Mouse (Mus musculus): ENCODE results near the gene Pex3.

Pex3 gene

DNA sequence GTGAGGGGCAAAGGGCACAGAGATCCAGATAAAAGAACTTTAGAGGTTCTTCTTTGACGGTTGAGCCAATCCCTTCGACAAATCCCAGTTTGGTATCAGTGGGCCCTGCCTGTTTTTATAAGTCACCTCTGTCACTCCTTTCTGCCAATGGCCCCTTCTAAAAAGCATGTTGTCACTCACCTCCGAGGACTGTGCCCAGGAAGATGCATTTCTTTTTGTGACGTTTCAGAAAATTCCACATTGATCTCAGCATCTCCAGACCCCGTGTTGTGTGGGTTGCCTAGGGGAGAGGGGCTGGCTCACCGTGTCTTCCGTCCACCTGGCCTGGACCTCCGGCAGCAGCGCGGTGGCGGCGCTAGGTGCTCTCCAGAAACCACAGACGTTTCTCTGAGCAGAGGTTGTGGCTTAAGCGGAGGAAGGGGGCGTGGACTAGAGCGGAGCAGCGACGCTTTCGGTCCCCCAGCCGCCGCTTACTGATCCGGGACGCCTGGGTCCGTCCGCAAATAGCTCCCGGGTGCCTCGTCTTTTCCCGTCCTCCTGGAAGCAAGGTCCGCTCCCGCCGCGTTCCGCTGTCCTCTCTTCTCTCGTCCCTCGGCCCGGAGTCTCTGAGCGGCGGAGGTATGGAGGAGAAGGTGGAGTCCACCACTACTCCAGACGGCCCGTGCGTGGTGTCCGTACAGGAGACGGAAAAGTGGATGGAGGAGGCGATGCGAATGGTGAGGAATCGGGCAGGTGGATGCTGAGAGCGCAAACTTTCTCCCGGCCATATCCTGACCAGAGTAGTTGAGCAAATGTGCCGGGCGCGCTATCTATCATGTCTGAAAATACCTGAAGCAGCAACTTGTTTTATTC lies at the start of gene Pex3, which contains the start of gene Adat2:
Gene Pex3, minus strand, starts transcription at position 497 of the 852 bp plus-strand sequence.
Gene Adat2, plus strand, starts transcription at position 249 of the 852 bp plus-strand sequence.
- WGBS = under 1% methylated on average over 51 of the region's 51 CpGs

- WGBS = 40% methylated on average over 2 of the region's 2 CpGs
Measured at GRCm38 (mm10) chr10:13600926-13601325, 48.0 kb upstream of the Pex3 start.

DNA sequence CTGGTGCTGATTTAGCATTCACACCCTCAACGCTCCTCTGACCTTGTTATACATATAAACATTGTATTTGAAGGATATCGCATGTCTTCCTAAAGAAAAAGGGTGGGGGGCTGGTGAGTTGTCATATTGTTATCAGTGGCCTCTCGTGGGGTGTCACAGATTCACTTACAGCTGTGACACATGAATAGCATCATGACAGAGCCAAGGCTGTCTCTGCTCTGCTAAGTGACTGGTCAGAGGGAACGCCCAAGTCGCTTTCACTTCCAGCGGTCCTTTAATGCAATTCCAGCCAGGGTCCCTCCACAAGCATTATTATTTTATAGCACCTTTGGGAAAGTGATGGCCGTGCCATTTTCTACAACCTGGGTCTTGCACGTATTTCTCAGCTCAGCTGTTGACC lies 44.5 kb upstream of the Pex3 start:
- 81% methylated on average over 8 of the region's 8 CpGs for WGBS

GRCm38 (mm10) chr10:13596866-13597265 lies 43.9 kb upstream of the Pex3 start:
- 47% methylated on average over 9 of the region's 9 CpGs for WGBS

DNA sequence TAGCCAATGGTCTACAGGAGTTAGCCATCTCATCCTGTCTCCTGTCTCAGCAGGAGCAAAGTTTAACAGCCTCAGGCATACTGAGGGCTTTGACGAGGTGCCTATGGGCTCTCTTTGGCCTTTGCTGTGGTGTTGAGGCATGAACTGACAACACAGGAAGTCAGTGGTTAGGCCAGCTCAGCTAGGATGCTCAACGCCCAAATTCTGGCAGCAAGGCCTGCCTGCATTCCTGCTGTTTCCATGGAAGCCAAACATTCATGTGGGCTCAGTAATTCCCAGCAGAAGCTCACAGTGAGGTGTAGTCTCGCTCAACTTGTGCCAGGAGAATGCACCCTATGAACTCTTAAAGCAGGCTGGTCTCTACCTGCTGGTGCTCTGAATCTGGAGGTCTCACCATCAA lies 43.1 kb upstream of the Pex3 start:
- WGBS = 35% methylated on average over 3 of the region's 3 CpGs

- 63% methylated on average over 3 of the region's 3 CpGs for WGBS
Measured at GRCm38 (mm10) chr10:13593529-13593928, 40.6 kb upstream of the Pex3 start.

GRCm38 (mm10) chr10:13592196-13592595 lies 39.3 kb upstream of the Pex3 start:
- WGBS = 92% methylated on average over 10 of the region's 10 CpGs

DNA sequence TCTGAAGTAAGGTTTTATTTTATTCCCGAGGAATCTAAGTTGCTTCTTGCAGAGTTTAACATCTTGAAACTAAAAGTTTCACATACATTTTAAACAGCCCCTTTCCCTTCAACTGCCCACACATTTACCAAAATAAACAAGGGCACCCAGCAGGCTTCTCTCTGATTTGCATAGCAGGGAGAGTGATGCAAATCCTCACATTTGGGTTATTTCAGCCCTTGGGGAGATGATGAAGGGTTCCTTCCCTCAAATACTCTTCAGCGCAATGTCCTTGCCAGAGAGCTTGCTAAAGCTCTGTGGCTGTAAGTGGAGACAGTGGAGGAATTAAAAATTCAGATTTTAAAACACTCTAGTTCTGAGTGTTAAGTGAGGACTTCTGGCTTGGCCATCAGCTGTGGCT lies 35.0 kb upstream of the Pex3 start:
- WGBS = 27% methylated on average over 2 of the region's 2 CpGs

- WGBS = 85% methylated on average over 7 of the region's 7 CpGs
Measured at GRCm38 (mm10) chr10:13577123-13577522, 24.2 kb upstream of the Pex3 start.

DNA sequence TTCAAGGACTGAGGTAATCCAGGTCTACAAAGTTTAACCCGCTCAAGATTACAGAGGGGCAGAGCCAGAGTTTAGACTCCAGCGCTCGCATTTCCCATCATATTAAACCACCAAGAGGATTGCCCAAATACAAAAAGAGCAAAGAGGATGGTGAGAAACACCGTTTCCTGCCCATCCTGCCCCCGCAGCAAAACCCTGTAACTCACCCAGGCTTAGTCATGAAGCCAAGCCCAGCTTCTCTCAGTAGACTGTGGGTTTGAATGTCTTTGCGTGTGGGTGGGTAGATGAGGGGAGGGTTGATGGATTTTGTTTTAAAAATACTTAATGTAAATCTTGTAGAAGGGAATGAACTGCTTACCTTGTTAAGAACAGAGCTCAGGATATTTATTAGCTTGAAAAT lies 19.5 kb upstream of the Pex3 start:
- WGBS = 61% methylated on average over 6 of the region's 6 CpGs

DNA sequence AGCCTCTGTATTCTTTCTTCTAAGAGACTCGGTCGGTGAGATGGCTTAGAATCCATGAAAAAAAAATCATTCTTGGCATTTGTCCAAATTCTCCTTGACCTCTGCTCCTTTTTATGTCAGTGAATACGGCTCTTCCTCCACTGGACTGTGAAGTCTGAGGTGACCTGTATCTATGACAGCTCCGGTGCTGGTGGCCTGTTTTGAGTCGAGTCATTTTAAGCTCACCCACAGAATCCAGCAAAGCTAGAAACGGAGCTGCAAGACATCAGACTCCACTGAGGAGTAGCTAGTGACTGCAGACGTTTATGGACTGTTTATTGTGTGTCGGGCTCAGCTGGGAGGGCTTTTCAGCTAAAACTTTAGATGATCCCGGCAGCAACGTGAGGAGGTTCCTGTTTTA lies 19.1 kb upstream of the Pex3 start:
- 42% methylated on average over 10 of the region's 10 CpGs for WGBS

- 80% methylated on average over 9 of the region's 9 CpGs for WGBS
Measured at GRCm38 (mm10) chr10:13570697-13571538, 18.0 kb upstream of the Pex3 start.

DNA sequence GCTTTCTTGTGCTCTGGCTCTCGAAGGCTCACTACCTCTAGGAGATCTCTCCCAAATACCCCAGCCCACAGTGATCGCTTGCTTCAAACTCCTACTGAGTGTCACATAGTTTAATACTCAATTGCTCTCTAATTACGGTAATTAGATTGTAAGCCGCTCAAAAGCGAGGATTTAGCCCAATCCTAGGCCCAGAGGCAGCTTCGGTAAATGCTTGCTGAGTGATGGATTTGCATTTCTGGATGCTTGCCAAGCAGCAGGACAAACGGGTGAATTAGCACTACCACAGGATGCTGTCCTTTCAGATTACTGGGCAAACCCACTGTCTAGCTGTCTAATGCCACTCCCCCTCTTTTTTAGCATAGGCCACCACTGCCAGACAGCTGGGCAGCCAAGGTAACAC lies 16.9 kb upstream of the Pex3 start:
- 48% methylated on average over 7 of the region's 7 CpGs for WGBS

GRCm38 (mm10) chr10:13566393-13566792 lies 13.5 kb upstream of the Pex3 start:
- WGBS = 77% methylated on average over 13 of the region's 13 CpGs

GRCm38 (mm10) chr10:13565080-13565448 lies 12.1 kb upstream of the Pex3 start:
- whole genome bisulfite sequencing = 29% methylated on average over 8 of the region's 8 CpGs

GRCm38 (mm10) chr10:13564364-13565079 lies 11.6 kb upstream of the Pex3 start:
- 22% methylated on average over 24 of the region's 24 CpGs for WGBS

DNA sequence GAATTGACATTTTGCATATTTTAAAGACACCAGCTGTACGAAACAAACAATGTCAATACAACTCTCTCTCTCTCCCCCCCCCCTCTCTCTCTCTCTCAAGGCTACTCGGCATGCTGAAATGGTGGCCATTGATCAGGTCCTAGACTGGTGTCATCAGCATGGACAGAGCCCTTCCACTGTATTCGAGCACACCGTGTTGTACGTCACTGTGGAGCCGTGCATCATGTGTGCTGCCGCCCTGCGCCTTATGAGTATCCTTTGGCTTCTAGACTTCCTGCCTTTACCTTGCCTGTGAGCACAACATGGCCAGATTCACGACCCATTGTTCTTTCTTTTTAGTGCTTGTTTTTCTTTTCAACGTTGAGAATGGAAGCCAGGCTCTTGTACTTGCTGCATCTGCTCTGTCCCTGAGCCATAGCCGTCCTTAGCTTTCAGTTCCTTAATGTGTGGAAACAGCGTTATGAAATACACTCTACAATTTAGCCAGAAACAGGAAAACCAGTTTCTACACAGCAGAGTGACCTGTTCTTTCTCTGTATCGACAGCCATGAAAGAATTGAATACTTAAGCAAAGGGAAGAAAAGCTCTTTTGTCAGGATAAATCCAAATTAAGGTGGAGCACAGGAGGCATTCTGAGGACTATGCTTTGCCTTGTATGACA lies 7.2 kb upstream of the Pex3 start:
- 84% methylated on average over 13 of the region's 13 CpGs for WGBS

DNA sequence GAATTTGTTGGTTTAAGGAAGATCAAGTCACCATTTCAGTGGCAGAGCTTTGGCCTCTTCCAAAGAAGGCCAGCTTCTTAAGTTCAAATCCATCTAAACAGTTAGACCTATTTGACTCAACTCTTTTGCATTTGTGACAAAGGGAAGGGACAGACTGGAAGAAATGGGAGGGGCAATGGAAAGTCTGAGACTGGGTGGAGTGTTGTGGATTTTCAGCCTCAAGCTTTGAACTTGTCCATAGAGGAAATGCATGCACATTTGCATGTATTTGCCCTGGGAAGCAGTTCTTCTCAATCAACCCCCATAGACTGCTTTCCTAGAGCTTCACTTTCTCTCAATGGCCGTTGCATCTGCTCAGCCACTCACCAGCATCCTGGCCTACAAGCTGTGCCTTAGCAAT lies 1.4 kb upstream of the Pex3 start:
- WGBS = 97% methylated on average over 1 of the region's 1 CpGs

DNA sequence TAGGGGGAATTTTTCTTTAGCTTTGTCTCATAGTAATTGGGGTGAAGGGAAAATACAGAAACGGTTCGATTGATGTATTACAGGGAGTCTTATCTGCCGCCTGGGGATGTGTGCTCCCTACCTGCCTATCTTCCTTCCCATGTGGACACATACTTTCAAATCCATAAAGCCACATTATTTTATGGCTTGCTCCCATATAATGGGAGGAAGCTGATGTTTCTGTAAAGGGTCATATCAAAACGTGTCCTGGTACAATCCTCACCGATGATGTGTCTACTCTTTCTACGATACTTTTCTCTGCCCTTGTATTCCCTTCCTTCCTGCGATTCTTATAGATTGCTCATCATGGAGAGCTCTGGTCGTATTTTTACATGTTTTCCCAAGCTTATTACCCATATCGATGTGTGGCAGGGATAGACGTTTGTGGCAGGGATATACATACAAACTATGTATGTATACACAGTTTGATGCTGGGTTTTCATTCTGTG lies 600 bp upstream of the Pex3 start:
- whole genome bisulfite sequencing = 11% methylated on average over 10 of the region's 10 CpGs

GRCm38 (mm10) chr10:13541721-13542120 lies 11.2 kb downstream of the Pex3 start:
- WGBS = 97% methylated on average over 5 of the region's 5 CpGs

GRCm38 (mm10) chr10:13539769-13540333 lies 13.1 kb downstream of the Pex3 start:
- 92% methylated on average over 7 of the region's 7 CpGs for WGBS

Measured in cerebral cortex, adult 2 months (tissue).